Mouse (Mus musculus): ENCODE data around the gene 4930524B15Rik. TPM values are rescaled to one million over a fixed set of nuclear protein-coding genes. Genes with fewer than 3 reads are reported as not detected.
"Not testable (repeated sequence)": the region's sequence is repeated elsewhere in the genome, so short reads cannot be mapped to it uniquely, and the experiment has no call there.

The 4930524B15Rik gene
- polyA plus RNA-seq, 1 experiment from 2014 or later = 0.14 TPM

- H3K9me3 ChIP-seq (ENCODE audit: control insufficient read depth, low read length) = no peaks in the 10 kb centered on the region
- peaks cover 14% of the 10 kb centered on the region for H3K4me1 ChIP-seq (replicated peaks; ENCODE audit: control insufficient read depth, insufficient read depth, low read length)
- H3K27ac ChIP-seq (ENCODE audit: low read length) = peak overlapping the region; percentile 46
- peak overlapping the region; percentile 54 for H3K4me3 ChIP-seq (replicated peaks; ENCODE audit: low read length)
- peak; percentile 63 for ATAC-seq
- H3K27me3 ChIP-seq (replicated peaks; ENCODE audit: control insufficient read depth, insufficient read depth, low read length) = no peaks in the 10 kb centered on the region
- WGBS = 15% methylated on average over 15 of the region's 15 CpGs
- H3K4me2 ChIP-seq (ENCODE audit: low read length) = peak overlapping the region; percentile 52
- peak overlapping the region; percentile 58 for H3K9ac ChIP-seq (replicated peaks; ENCODE audit: low read depth, low read length)
- no peaks in the 10 kb centered on the region for H3K36me3 ChIP-seq (ENCODE audit: control insufficient read depth, insufficient read depth)
Observed at GRCm38 (mm10) chr11:31948462-31949330, 16.7 kb upstream of the 4930524B15Rik start.

- no peaks in the 10 kb centered on the region for H3K27me3 ChIP-seq (replicated peaks; ENCODE audit: control insufficient read depth, insufficient read depth, low read length)
- H3K9ac ChIP-seq (replicated peaks; ENCODE audit: low read depth, low read length) = peak overlapping the region; percentile 58
- 3% methylated on average over 17 of the region's 17 CpGs for WGBS
- peaks cover 14% of the 10 kb centered on the region for H3K4me1 ChIP-seq (replicated peaks; ENCODE audit: control insufficient read depth, insufficient read depth, low read length)
- peak overlapping the region; percentile 52 for H3K4me2 ChIP-seq (ENCODE audit: low read length)
- H3K4me3 ChIP-seq (replicated peaks; ENCODE audit: low read length) = peak overlapping the region; percentile 54
- H3K27ac ChIP-seq (ENCODE audit: low read length) = peak overlapping the region; percentile 46
- peak; percentile 89 for ATAC-seq
- no peaks in the 10 kb centered on the region for H3K9me3 ChIP-seq (ENCODE audit: control insufficient read depth, low read length)
- H3K36me3 ChIP-seq (ENCODE audit: control insufficient read depth, insufficient read depth) = no peaks in the 10 kb centered on the region
Observed at GRCm38 (mm10) chr11:31949331-31949785, 16.0 kb upstream of the 4930524B15Rik start.

- no peak for ATAC-seq
- no peaks in the 10 kb centered on the region for H3K4me1 ChIP-seq (replicated peaks; ENCODE audit: control insufficient read depth, insufficient read depth, low read length)
Observed at GRCm38 (mm10) chr11:31960071-31960470, 5.3 kb upstream of the 4930524B15Rik start.

GRCm38 (mm10) chr11:31963993-31964392, 1.4 kb upstream of the 4930524B15Rik start:
- Histone ChIP-seq H3K9me3 (ENCODE audit: control insufficient read depth, low read length) (no peaks in the 10 kb centered on the region), H3K27ac (ENCODE audit: low read length) (no peak overlapping the region), H3K9ac (replicated peaks; ENCODE audit: low read depth, low read length) (no peak overlapping the region), H3K27me3 (replicated peaks; ENCODE audit: control insufficient read depth, insufficient read depth, low read length) (no peaks in the 10 kb centered on the region), H3K36me3 (ENCODE audit: control insufficient read depth, insufficient read depth) (no peaks in the 10 kb centered on the region), H3K4me1 (replicated peaks; ENCODE audit: control insufficient read depth, insufficient read depth, low read length) (no peaks in the 10 kb centered on the region), H3K4me3 (replicated peaks; ENCODE audit: low read length) (no peak overlapping the region), H3K4me2 (ENCODE audit: low read length) (no peak overlapping the region)
- ATAC-seq = no peak
- 95% methylated on average over 1 of the region's 1 CpGs for WGBS

More at GRCm38 (mm10) chr11:31960071-31960470, 5.3 kb upstream of the 4930524B15Rik start:
- Histone ChIP-seq H3K4me3 (replicated peaks; ENCODE audit: low read length) (no peak overlapping the region), H3K27me3 (replicated peaks; ENCODE audit: control insufficient read depth, insufficient read depth, low read length) (no peaks in the 10 kb centered on the region), H3K4me2 (ENCODE audit: low read length) (no peak overlapping the region), H3K9me3 (ENCODE audit: control insufficient read depth, low read length) (no peaks in the 10 kb centered on the region), H3K27ac (ENCODE audit: low read length) (no peak overlapping the region), H3K9ac (replicated peaks; ENCODE audit: low read depth, low read length) (no peak overlapping the region), H3K36me3 (ENCODE audit: control insufficient read depth, insufficient read depth) (no peaks in the 10 kb centered on the region)

GRCm38 (mm10) chr11:31974132-31974531, 8.7 kb downstream of the 4930524B15Rik start:
- Histone ChIP-seq H3K4me3 (replicated peaks; ENCODE audit: low read length) (no peak overlapping the region), H3K27ac (ENCODE audit: low read length) (no peak overlapping the region), H3K4me2 (ENCODE audit: low read length) (no peak overlapping the region), H3K36me3 (ENCODE audit: control insufficient read depth, insufficient read depth) (no peaks in the 10 kb centered on the region), H3K9ac (replicated peaks; ENCODE audit: low read depth, low read length) (no peak overlapping the region), H3K9me3 (ENCODE audit: control insufficient read depth, low read length) (no peaks in the 10 kb centered on the region), H3K27me3 (replicated peaks; ENCODE audit: control insufficient read depth, insufficient read depth, low read length) (no peaks in the 10 kb centered on the region), H3K4me1 (replicated peaks; ENCODE audit: control insufficient read depth, insufficient read depth, low read length) (no peaks in the 10 kb centered on the region; the same call in 1 of the 2 replicates)
- ATAC-seq = no peak
- WGBS = 85% methylated on average over 4 of the region's 4 CpGs

GRCm38 (mm10) chr11:31974826-31975225, 9.4 kb downstream of the 4930524B15Rik start:
- no peak overlapping the region for H3K9ac ChIP-seq (replicated peaks; ENCODE audit: low read depth, low read length)
- peaks cover under 1% of the 10 kb centered on the region; the same call in 1 of the 2 replicates for H3K9me3 ChIP-seq (ENCODE audit: control insufficient read depth, low read length)
- no peaks in the 10 kb centered on the region for H3K4me1 ChIP-seq (replicated peaks; ENCODE audit: control insufficient read depth, insufficient read depth, low read length)
- no peak for ATAC-seq
- H3K4me2 ChIP-seq (ENCODE audit: low read length) = no peak overlapping the region
- H3K27ac ChIP-seq (ENCODE audit: low read length) = no peak overlapping the region
- H3K4me3 ChIP-seq (replicated peaks; ENCODE audit: low read length) = no peak overlapping the region
- no peaks in the 10 kb centered on the region for H3K27me3 ChIP-seq (replicated peaks; ENCODE audit: control insufficient read depth, insufficient read depth, low read length)
- no peaks in the 10 kb centered on the region for H3K36me3 ChIP-seq (ENCODE audit: control insufficient read depth, insufficient read depth)
- WGBS = 68% methylated on average over 8 of the region's 8 CpGs

- Histone ChIP-seq H3K9ac (replicated peaks; ENCODE audit: low read depth, low read length) (no peak overlapping the region), H3K27ac (ENCODE audit: low read length) (no peak overlapping the region), H3K36me3 (ENCODE audit: control insufficient read depth, insufficient read depth) (no peaks in the 10 kb centered on the region), H3K4me1 (replicated peaks; ENCODE audit: control insufficient read depth, insufficient read depth, low read length) (no peaks in the 10 kb centered on the region), H3K4me3 (replicated peaks; ENCODE audit: low read length) (no peak overlapping the region), H3K4me2 (ENCODE audit: low read length) (no peak overlapping the region), H3K9me3 (ENCODE audit: control insufficient read depth, low read length) (peaks cover 3% of the 10 kb centered on the region; the same call in 1 of the 2 replicates), H3K27me3 (replicated peaks; ENCODE audit: control insufficient read depth, insufficient read depth, low read length) (no peaks in the 10 kb centered on the region)
- ATAC-seq = no peak
- 91% methylated on average over 5 of the region's 5 CpGs for WGBS
Observed at GRCm38 (mm10) chr11:31975678-31976077, 10.3 kb downstream of the 4930524B15Rik start.

- no peaks in the 10 kb centered on the region for H3K27me3 ChIP-seq (replicated peaks; ENCODE audit: control insufficient read depth, insufficient read depth, low read length)
- no peaks in the 10 kb centered on the region for H3K36me3 ChIP-seq (ENCODE audit: control insufficient read depth, insufficient read depth)
- no peak overlapping the region for H3K9ac ChIP-seq (replicated peaks; ENCODE audit: low read depth, low read length)
- H3K27ac ChIP-seq (ENCODE audit: low read length) = no peak overlapping the region
- 76% methylated on average over 5 of the region's 5 CpGs for WGBS
- no peak overlapping the region for H3K4me3 ChIP-seq (replicated peaks; ENCODE audit: low read length)
- no peak for ATAC-seq
- peaks cover 3% of the 10 kb centered on the region; the same call in 1 of the 2 replicates for H3K9me3 ChIP-seq (ENCODE audit: control insufficient read depth, low read length)
- H3K4me2 ChIP-seq (ENCODE audit: low read length) = no peak overlapping the region
- H3K4me1 ChIP-seq (replicated peaks; ENCODE audit: control insufficient read depth, insufficient read depth, low read length) = no peaks in the 10 kb centered on the region
Observed at GRCm38 (mm10) chr11:31976137-31976536, 10.7 kb downstream of the 4930524B15Rik start.

- H3K9ac ChIP-seq (replicated peaks; ENCODE audit: low read depth, low read length); ATAC-seq; H3K27ac ChIP-seq (ENCODE audit: low read length); H3K4me3 ChIP-seq (replicated peaks; ENCODE audit: low read length); H3K27me3 ChIP-seq (replicated peaks; ENCODE audit: control insufficient read depth, insufficient read depth, low read length); H3K4me1 ChIP-seq (replicated peaks; ENCODE audit: control insufficient read depth, insufficient read depth, low read length); H3K4me2 ChIP-seq (ENCODE audit: low read length); H3K9me3 ChIP-seq (ENCODE audit: control insufficient read depth, low read length); H3K36me3 ChIP-seq (ENCODE audit: control insufficient read depth, insufficient read depth): not testable (repeated sequence)
- 86% methylated on average over 5 of the region's 5 CpGs for WGBS
Observed at GRCm38 (mm10) chr11:31980089-31980488, 14.7 kb downstream of the 4930524B15Rik start.
